Mouse (Mus musculus) heart, postnatal 36 days (tissue): Measurements from ENCODE around the gene Ncdn. TPM values are rescaled to one million over a fixed set of nuclear protein-coding genes. Genes with fewer than 3 reads are reported as not detected.
A peak's percentile ranks its signal among the peaks of the same experiment; 100 is the strongest.

Experiments
- DNase-seq, 2 experiments: peaks; one replicate each; pipeline ENCODE4 v3.0.0; 2021 to 2022
- intact Hi-C: fragments of 180-260 bp; cut with DNase I; formaldehyde crosslinking; loops from one replicate; pipeline ENCODE4 v1.15.1; 2025
- total RNA-seq, 2 experiments: library from RNA; stranded (reverse); gene quantifications; 2 replicates each; pipeline ENCODE4 v1.2.3; 2021

Ncdn gene
- 10 to 100 TPM; 13.0 to 16.0 TPM for total RNA-seq

DNA sequence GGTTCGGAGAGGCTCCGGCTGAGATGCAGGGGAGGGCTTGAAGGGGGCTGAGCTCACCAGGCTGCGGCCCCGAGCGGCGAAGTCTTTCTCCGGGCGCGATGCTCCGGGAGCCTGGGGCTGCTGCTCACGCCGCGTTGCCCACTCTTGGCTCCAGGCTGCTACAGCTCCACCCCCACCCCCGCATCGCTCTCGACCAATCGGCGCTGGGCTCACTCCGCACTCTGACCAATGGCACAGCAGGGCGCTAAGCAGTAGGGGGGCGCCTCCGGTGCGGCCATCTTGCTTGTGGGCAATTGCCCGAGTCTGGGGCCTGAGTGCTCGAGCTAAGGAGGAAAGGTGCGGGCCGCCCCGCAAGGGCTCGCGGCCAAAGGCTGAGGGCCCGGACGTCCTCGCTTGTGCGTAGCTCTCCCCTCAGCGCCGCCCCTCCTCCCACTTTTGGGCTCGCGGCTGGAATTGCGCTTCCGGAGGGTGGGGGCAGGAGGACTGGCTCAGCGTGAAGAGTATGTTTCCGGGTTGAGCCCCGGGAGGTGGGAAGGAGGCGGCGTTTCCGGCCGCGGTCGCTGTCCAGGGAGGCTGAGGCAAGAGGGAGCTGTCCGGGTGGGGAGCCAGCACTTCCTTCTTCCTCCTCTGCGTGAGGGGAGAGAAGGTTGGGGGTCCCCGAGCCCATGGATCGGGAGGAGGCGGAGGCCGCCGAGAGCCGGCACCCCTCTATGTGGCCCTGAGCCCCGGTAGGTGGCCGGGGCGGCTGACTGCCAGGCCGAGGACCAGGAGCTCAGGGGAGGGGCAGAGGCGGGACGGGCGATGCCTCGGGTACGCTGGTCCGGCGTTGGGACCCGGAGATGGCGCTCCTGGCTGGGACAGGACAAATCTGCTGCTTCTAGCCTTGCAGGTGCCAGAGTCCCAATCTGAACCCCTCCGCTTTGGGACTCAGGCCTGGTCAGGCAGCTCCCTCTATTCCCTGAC is at the start of gene Ncdn, which contains the start of gene AU040320:
Gene Ncdn, minus strand, starts transcription at position 171 of the 963 bp plus-strand sequence.
Gene AU040320, plus strand, starts transcription at position 277 of the 963 bp plus-strand sequence.
- DNase-seq = peak; percentile 92 to 98
- intact Hi-C loops = loop anchor here (2.0 to 5.0 kb wide), 2 partner anchors 77 to 274 kb away; partner anchors contain the start of gene Psmb2

- intact Hi-C loops = no loop called here
- DNase-seq = no peak
Measured at GRCm38 (mm10) chr4:126802174-126802573, 48.9 kb upstream of the Ncdn start.

GRCm38 (mm10) chr4:126792341-126793102 is 39.3 kb upstream of the Ncdn start:
- intact Hi-C loops = no loop called here
- no peak for DNase-seq

GRCm38 (mm10) chr4:126782996-126783395 is 29.8 kb upstream of the Ncdn start:
- intact Hi-C loops = no loop called here
- DNase-seq = no peak

DNA sequence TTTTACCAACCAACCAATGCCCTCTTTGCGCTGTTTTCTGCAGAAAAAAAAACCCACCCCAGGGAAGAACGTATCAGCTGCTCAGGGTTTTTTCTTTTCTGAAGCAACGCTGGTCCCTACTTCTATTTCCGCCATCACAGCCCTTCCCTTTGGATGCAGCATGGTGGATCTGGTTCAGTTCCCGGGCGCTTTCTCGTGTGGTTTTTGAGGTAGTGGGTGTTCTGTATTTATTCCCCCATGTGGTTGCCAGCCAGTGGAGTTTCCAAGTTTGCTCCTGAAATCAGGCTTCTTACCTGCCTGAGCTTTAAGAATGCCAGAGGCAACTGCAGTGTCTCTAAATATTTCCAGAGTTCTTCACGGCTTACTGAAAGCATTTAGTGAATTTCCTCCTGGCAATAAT is 29.3 kb upstream of the Ncdn start:
- DNase-seq = no peak
- intact Hi-C loops = no loop called here

DNA sequence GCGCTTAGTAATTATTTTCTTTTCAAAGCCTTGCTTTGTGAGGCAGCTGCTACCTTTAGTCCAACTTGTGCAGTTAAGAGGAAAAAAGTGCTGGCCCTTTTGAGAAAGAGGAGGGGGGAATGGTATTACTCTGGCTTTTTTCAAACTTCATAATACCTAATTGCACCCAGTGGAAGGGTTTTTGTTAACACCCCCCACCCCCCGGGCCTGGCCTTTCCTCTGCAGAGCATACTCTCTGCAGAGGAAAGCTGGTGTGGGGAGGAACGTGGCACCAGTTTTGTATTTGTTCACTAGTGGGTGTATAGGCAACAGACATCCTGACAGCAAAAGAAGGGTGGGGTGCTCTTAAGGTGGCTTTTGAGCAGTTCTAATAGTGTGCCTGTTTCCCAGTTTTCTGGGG is 28.6 kb upstream of the Ncdn start:
- intact Hi-C loops = no loop called here
- DNase-seq = no peak

DNA sequence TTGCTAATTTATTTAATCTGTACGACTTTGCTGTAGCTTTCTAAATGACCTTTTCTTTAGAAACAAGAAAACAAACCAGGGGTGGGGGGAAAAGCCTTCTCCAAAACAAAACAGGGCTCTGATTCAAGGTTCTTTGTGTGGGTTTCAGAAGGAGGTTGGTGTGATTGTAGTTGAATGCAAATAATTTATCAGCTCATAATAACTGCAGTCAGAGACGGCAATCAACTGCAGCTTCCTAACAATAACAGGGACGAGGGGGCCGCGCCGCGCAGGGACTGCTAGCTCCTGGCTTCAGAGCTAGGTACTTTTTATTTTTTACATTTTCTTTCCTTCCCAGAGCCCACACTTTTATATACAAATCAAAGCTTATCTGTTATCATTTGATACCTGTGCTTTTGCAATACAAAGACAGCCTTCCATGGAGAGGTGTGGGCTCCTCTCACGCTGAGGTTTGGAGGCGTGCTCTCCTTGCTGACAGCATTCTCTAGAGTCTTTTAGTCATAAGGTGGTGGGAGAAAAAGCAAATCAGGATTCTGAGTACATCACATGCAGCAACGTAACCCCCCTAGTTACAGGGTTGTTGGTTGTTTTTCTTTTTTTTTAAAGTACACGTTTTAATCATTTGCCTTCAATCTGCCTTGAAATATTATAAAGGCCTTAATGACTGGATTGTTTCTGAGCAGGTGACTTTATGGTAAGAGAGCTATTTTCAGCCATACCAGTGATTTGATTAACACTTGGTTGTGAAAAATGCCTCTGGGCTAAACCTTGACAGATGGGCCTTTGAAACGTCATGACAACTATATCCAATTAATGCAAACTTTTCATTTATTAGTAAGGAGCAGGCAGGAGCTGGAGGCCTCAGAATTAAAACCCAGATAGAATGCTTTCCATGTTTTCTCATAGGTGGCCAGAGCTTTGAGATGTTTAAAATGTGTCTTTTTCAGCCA is 26.9 kb upstream of the Ncdn start:
- intact Hi-C loops = no loop called here
- no peak for DNase-seq

- no peak for DNase-seq
- intact Hi-C loops = no loop called here
Measured at GRCm38 (mm10) chr4:126779148-126779581, 25.9 kb upstream of the Ncdn start.

DNA sequence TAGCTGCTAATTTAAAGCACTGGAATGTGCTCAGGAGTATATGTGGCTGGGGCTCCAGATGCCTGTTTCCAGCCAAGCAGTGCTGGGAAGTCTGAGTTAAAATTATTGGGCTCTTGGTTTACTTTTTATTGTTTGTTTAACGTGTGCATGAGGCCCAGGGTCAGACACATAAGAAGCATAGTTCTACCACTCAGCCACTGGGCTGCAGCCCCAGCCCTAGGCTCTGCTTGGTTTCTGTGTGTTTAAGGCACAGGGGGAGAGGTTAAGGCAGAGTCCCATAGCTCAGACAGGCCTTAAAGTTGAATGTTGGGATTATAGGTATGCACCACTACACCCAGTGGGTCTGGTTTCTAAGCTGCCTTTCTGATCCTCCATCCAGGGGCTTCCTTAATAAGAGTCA is 21.9 kb upstream of the Ncdn start:
- DNase-seq = no peak
- intact Hi-C loops = no loop called here

DNA sequence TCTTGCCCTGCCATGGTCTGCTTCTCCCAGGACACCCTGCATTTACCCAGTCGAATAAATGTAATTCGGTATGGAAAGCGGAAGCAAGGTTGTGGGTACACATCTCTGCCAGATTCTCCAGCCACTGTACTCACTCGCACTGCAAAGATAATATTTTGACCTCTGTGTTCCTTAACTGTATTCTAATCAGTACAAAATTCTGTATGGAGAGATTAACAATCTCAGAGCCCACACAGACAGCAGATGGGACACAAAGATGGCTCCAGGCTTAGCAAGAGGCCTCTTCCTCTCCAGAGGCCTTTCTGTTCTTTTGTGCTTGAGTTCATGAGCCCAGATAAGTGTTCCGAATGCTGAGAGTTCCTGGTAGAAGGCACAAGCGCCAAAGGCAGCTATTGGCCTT is 20.6 kb upstream of the Ncdn start:
- no peak for DNase-seq
- intact Hi-C loops = no loop called here

DNA sequence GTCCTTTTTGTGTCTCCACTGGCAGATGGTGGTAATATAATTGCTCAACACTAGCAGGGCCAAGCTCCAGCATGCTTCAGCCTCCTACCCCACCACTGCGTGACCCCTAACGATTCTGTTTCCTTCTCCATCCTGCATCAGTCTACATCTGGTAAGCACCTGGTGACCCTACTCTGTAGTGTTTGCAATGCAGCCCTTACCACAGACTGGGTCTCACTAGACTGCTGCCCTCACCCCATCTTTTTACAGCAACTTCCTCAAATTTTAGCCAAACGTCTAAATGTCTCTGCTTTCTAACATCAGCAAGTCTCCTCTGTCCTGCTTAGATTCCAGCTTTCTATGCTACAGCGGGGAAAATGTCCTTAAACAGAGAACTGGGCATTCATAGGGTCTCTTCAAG is 17.6 kb upstream of the Ncdn start:
- DNase-seq = no peak
- intact Hi-C loops = no loop called here

DNA sequence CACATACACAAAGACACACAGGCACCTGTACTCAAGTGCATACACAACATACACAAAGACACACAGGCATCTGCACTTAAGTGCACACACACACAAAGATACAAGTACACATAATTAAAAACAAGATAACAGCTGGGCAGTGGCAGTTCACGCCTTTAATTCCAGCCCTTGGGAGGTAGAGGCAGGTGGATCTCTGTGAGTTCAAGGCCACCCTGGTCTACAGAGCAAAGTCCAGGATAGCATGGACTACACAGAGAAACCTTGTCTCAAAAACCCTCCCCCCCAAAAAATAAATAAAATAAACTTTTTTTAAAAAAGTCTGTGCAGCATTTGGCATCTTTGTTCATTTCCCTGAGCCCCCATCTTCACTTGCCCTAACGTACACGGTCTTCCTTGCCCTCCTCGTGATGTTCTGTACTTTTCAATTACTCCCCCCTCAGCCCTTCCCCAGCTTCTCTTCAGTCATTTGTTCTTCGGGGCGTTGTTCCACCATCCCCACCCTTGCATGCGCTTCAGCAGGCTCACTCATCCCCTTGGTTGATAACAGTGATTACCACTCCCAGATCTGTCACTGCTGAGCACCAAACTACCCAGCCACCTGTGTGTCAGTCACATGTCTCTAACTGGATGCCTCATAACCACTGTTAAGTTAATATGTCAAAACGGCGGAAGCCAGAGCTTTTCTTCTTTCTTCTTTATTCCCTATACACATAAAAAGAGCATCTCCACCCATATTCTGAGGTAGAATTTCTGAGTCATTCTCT is 16.7 kb upstream of the Ncdn start:
- intact Hi-C loops = no loop called here
- no peak for DNase-seq

DNA sequence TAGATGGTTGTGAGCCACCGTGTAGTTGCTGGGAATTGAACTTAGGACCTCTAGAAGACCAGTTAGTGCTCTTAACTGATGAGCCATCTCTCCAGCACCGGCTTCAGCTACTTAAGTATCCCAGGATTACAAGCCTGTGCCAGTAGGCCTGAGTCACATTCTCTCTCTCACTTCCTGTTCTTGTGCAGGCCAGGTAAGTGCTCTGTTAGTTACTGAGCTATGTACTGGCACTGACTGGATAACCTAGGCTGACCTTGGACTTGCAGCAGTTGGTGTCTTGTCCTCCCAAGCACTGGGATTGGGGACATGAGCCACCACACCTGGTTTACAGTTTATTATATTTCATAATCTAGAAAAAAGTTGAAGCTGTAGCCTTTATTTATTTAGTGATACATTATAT is 10.2 kb upstream of the Ncdn start:
- no peak for DNase-seq
- intact Hi-C loops = no loop called here

GRCm38 (mm10) chr4:126762586-126763359 is 9.5 kb upstream of the Ncdn start:
- intact Hi-C loops = no loop called here
- no peak for DNase-seq

GRCm38 (mm10) chr4:126759435-126759834 is 6.2 kb upstream of the Ncdn start:
- DNase-seq = no peak
- intact Hi-C loops = no loop called here

DNA sequence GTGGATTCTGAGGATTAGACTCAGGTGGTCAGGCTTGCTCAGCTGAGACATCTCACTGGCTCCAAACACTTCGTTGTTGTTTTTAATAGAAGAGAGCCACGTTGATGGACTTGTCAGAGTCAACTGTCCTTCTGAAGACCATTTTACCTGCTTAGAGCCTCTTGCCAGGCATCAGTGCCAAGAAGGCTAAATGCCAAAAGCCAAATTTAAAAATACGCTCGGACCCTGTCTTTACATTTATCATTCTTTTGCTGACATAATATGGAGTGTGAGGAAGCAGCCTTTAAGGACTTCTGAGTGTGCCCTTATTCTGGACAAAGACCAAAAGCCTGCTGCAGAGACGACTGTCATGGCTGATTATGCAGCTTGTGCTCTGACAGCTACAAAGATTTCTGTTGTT is 5.1 kb upstream of the Ncdn start:
- intact Hi-C loops = no loop called here
- no peak for DNase-seq

- DNase-seq = no peak
- intact Hi-C loops = no loop called here
Measured at GRCm38 (mm10) chr4:126756766-126757165, 3.5 kb upstream of the Ncdn start.

DNA sequence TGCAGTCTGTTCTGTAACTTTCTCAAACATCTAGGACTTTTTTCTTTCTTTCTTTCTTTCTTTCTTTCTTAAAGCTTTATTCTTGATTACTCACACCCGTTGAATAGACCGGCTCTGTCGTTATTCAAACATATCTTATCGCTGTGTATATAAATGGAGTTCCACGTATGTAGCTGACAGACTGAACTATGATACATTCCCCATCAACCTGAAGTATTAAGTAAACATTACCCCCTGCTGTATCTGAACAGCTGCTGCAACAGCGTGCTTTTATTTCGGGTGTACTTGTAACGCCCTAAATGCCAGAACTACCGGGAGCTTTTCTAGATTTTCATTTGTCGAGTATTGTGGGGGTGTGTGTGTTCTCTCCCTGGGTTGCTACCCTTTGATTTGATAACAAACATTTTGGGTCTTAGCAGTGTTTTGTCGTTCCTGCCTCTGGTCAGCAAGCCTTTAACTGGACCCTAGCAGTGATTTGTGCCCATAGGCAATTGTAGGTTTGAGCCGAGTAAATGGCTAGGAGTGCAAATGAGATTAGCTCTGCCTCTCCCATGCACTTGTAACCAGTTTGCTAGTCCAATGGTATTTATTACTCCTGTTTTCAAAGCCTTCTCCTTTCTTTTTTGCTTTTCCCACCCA is 1.6 kb upstream of the Ncdn start:
- intact Hi-C loops = loop anchor here (2.0 to 5.0 kb wide), 2 partner anchors 78 to 272 kb away; partner anchors contain the start of gene Psmb2
- DNase-seq = no peak
